Mouse (Mus musculus): ENCODE data around the gene Ap3d1. TPM values are rescaled to one million over a fixed set of nuclear protein-coding genes. Genes with fewer than 3 reads are reported as not detected.
A peak's percentile ranks its signal among the peaks of the same experiment; 100 is the strongest.

Gene Ap3d1
- total RNA-seq, 1 experiment from 2014 or later = 173 TPM

DNA sequence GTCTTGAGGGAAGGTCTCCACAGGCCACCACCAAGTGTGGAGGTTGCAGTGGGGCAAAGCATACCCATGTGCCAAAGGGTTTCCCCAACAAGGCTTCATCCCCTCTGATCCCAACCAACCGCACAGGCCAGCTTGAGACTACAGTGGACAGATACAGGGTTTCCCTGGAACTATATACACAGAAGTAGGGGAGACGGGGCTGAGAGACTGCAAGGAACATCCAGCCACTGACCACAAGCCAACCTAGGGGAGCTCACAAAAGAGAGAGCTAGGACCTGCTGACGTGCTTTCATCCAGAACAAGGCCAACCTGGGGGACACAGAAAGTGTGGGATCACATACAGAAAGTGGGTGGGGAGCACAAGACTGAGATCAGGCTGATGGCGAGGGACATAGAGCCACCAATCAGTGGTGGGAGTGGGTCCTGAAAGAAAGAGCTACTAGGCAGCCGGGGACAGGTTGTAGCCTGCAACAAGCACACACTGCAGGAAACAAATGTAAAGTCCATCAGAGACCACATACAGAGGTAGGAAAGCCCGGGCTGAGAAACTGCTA lies 67.1 kb downstream of the Ap3d1 start:
- no peak for ATAC-seq (ENCODE audit: extremely low read depth, insufficient number of reproducible peaks, low FRiP score, poor library complexity, severe bottlenecking)

DNA sequence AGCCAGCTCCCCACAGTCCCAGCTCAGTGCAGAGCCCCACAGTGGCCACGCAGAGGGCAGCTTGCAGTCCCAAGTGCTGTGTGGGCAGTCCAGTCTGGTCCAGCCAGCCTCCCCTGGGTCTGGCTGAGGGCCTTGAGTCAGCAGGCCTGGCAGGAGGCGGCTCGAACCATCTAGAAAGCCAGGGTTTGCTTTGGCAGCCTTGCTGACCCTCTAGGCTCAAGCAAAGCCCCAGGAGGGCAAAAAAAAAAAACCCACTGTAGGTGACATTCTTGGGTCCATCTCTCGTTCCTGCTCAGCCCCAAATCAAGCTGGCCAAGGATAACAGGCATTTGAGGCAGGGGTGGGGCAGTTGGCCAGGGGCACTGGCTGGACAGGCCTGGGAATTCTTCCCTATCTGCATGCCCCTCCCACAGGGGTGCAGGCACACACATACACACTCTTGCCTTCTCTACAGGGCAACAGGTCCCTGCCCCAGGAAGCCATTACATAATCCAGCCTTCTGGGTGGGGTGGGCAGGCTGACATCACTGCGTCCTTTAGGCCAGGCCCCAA lies 67.8 kb downstream of the Ap3d1 start:
- ATAC-seq (ENCODE audit: extremely low read depth, insufficient number of reproducible peaks, low FRiP score, poor library complexity, severe bottlenecking) = no peak

DNA sequence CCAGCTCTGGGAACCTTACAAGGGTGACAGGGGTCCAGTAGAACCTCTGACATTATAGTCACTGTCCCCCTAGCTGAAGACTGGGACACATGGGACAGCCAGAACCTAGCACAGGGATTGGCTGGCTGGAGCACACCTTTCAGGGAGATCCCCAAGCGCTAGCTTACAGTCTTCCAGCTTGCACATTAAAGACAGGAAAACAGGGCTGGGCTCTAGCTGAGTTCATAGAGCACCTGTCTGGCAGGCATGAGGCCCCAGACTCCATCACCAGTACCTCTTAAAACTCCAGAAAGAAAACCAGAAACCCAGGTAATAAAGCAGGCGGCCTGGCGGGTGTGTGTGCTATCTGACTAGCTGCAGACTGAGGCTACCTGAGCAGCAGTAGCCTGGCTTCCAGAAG lies 68.4 kb downstream of the Ap3d1 start:
- no peak for ATAC-seq (ENCODE audit: extremely low read depth, insufficient number of reproducible peaks, low FRiP score, poor library complexity, severe bottlenecking)

DNA sequence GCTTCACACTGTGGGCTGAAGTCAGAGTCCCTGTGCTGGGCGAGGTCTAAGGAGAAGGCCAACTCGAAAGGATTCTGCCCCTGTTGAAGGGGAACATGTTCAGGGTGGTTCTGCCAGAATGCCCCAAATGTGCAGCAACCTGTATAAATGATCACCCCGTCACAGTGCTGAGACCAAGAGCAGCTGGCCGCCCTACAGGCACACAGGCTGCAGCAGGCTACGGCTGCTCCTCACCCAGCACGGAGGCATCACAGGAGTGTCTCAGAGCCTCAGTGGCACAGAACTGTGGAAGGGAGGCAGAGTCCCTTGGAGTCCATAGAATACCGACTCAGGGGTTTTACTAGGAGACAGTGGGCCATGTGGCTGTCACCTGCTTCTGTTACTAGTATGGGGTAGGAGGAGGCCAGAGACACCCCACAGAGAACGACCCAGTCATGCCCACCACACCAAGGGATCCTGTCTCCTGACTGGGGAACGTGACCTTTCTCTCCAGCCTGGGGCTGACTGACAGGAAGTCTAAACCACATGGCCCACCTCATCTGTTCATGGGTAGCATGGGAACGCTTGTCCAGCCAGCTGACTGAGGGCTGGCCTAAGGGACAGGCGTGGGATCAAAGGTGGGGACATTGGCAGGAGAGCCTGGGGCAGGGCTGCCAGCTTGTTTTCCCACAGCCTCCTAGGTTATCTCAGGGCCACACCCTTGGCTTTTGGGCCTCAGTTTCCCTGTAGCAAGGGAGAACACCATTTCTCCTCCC lies 70.0 kb downstream of the Ap3d1 start:
- no peak for ATAC-seq (ENCODE audit: extremely low read depth, insufficient number of reproducible peaks, low FRiP score, poor library complexity, severe bottlenecking)

DNA sequence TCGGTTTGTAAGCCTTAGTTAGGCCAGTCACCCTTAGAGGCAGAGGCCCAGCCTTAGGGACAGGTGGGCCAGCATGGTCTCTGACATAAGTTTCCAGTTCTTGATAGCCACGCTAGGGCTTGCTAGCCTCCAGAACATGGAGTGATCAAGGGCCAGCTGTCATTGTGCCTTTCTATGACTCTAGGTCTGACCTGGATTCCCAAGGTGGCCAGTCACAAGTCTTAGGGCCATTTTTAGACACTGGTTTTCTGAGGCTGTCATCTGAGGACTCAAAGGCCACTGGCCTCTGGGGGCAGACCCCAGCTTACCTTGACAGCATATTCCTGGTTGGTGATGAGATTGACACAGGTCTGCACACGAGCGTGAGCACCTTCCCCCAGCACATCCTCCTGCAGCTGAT lies 70.8 kb downstream of the Ap3d1 start:
- ATAC-seq (ENCODE audit: extremely low read depth, insufficient number of reproducible peaks, low FRiP score, poor library complexity, severe bottlenecking) = no peak

DNA sequence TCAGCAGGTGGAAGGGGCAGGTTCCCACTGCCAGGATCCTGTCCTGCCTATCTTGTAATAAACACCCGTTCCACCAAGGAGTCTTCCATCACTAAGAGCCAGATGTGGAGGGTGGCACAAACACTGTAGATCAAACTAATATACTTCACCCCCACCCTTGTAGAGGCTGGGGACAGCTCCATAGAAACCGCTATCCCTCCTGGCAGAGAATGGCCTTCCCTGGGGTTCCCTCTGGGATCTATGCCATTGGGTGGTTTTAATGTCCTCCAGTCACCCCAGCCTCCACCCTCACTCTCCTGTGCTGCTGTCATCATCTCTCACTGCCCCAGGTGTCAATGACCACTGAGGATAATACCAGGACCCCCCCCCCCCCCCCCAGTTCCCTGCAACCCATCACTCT lies 71.5 kb downstream of the Ap3d1 start:
- no peak for ATAC-seq (ENCODE audit: extremely low read depth, insufficient number of reproducible peaks, low FRiP score, poor library complexity, severe bottlenecking)

DNA sequence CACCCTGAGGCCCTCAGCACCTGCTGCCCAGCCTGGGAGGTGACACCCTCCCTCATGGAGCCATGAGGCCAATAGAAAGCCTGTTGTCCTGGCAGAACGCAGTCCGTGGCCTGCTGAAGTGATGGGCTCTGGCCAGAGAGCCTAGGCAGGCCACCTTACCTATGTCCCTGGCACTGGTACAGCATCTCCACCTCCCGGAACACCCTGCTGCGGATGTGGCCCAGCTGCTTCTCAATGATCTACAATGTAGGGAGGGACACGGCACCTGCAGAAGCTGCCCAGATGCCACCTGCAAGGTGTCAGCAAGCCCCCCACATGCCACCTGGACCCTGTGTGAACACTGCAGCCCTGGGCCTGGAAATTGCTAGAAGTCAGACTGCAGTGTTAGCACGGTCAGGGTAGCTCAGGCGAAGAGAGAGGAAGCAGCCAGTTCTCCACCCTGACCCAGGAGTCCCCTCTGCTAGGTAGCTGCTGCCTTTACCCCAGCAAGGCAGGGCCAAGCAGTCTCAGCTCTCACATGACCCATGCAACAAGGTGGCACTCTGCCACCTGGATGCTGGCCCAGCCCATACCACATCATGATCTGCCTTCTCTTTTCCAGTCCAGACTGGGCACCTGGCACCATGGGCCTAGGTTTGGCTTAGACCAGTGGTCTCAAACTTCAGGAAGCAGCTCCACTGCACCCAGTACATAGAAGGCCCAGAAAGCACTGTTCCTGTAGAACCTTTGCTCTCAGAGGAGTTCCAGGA lies 72.2 kb downstream of the Ap3d1 start:
- no peak for ATAC-seq (ENCODE audit: extremely low read depth, insufficient number of reproducible peaks, low FRiP score, poor library complexity, severe bottlenecking)

DNA sequence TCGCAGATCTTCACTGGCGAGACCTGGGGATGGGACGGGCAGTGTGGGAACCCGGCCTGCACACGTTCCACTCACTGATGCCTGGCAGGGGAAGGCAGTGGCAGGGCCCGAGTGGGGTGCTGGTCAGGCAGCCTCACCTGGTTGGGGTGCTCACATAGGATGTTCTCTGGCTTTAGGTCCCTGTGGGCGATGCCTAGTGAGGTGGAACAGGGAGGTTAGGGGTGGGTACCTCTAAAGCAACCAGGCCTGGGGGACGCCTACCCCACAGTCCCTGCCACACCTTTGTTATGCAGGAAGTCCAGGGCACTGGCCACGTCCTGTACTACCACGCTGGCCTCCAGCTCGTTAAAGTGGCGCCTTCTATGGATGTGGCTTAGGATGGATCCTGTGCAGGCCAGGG lies 73.0 kb downstream of the Ap3d1 start:
- no peak for ATAC-seq (ENCODE audit: extremely low read depth, insufficient number of reproducible peaks, low FRiP score, poor library complexity, severe bottlenecking)

DNA sequence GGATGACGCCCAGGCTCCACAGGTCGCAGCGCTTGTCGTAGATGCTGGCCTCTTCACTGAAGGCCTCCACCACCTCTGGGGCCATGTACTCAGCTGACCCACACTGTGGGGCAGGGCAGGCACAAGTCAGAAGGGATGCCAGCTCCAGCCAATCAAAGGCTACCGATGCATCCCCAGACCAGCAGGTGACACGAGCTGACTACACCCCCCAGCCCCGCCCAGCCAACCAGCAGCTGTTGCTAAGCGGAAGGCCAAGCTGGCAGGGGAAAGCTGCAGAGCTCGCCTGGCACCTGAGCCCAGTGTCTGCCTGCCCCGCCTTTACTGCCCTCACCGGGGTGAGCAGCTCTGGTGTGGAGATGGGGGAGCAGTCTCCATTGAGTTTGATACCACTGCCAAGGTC lies 73.5 kb downstream of the Ap3d1 start:
- ATAC-seq (ENCODE audit: extremely low read depth, insufficient number of reproducible peaks, low FRiP score, poor library complexity, severe bottlenecking) = no peak

DNA sequence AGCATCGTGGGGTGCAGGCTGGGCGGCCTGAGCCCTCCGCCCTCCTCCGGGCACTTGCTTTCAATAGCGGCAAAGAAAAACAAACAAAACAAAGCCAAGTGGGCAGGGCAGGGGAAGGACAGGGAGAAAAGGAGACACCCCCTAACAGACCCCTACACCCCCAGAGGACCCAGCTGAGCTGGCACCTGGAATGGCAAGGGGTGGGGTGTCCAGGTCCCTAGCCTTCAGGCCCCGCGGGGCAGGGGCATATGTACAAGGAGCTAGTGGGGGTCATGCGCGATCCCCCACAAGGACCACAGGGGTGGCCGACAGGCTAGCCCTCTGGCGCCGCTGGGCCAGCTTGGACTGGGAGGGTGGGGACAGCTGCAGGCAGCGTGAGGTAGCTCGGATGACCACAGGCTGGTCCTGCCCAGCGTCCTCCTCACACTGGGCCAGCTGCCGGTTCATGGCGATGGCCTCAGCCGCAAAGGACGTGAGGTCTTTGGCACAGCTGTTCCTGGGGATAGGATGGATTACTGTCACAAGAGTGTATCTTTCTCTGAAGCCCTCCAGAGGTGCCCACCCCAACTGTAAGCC lies 75.1 kb downstream of the Ap3d1 start:
- ATAC-seq (ENCODE audit: extremely low read depth, insufficient number of reproducible peaks, low FRiP score, poor library complexity, severe bottlenecking) = no peak

DNA sequence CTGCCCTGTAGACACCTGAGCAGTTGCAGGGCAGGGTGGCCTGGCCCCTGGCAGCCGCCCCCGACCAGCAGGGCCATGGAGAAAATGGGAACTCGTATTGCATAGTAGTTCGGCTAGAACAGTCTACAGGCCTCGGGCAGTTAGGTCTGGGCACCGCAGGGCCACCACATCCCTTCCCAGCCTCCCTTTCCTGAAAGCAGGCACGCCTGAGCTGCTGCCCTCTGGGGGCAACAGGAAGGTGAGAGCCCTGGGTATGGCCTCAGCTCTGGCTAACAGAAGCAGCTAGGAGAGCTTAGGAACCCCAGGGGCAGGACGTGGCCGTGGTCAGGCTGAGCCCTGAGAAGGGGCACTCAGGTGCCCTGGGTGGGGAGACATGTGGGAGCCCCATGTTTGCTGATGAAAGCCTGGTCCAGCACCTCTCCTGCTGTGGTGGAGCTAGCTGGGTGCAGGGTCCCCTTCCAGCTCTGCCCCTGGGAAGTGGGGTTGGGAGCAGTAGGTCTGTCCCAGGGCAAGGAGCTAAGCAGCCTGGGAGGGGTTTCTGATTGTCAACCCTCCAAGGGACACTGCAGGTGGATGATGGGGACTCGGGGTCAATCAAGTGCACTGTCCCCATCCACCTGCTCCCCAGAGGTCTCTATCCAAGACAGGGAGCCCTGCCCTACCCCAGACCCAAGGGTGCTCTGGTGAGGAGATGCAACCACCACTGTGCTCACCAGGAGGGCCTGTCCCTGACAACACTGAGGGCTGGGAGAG lies 75.9 kb downstream of the Ap3d1 start:
- no peak for ATAC-seq (ENCODE audit: extremely low read depth, insufficient number of reproducible peaks, low FRiP score, poor library complexity, severe bottlenecking)

DNA sequence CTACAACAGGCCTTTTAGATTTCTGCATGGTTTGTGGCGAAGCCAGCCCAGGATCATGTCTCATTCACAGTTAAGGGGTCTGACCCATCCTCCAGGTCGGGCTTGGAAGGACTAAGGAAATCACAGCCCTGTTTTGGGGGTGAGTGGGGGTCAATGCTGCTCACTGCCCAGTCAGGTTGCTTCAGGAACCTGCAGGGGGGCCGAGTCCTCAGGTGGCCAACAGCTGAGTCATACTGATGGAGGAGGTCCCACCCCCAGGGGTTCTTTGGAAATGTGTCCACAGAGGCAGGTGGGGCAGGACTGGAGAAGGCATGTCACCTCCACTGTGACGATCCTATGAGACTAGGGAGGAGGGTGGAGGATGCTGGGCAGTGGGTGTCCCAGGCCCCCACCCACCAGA lies 76.6 kb downstream of the Ap3d1 start:
- ATAC-seq (ENCODE audit: extremely low read depth, insufficient number of reproducible peaks, low FRiP score, poor library complexity, severe bottlenecking) = no peak

DNA sequence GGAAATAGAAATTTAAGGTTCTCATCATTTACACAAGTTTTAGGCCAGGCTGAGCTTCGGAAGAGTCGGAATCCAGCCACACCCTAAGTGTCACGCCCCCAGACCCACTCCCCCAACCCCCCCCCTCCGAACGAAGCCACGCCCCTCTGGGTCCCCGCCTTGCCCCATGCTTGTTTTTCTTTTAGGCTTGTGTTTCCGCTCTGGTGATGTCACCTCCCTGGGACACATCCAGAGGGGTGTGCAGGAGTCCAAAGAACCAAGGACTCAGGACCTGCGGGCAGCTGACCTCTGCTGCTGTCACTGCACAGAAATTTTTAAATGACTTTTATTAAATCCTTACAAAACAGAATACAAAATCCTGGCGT lies 77.1 kb downstream of the Ap3d1 start:
- ATAC-seq (ENCODE audit: extremely low read depth, insufficient number of reproducible peaks, low FRiP score, poor library complexity, severe bottlenecking) = no peak

DNA sequence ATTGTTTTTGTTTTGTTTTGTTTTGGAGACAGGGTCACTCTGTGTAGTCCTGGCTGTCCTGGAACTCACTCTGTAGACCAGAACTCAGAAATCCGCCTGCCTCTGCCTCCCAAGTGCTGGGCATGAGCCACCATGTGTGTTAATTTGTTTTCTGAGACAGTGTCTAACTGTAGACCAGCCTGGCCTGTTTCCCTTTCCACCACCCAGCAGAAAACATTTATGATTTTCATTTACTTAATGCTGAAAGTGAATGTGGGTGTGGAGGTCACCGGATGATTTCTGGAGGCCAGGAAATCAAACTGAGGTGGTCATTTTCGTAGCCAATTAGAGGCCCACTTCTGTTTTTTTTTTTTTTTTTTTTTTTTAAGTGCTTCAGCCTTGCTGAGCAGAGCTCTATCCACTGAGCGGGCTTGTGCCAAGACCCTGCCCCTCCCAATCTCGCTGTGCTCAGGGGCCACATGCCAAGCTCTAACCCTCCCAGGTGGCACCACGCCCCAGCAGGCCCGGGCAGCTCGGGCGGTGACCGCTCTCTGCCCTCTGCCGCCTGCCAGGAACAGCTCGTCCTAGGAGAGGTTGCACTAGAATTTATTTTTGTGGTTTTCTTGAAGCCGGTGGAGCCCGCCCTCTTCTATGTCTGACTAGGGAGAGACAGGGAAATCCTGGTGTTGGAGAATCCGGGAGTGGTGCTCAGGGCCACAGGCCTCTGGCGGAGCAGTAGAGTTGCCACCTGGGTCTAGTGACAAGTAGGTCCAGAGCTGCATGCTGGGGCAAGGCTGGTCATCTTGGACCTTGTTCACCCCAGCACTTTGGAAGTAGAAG lies 77.7 kb downstream of the Ap3d1 start:
- no peak for ATAC-seq (ENCODE audit: extremely low read depth, insufficient number of reproducible peaks, low FRiP score, poor library complexity, severe bottlenecking)

DNA sequence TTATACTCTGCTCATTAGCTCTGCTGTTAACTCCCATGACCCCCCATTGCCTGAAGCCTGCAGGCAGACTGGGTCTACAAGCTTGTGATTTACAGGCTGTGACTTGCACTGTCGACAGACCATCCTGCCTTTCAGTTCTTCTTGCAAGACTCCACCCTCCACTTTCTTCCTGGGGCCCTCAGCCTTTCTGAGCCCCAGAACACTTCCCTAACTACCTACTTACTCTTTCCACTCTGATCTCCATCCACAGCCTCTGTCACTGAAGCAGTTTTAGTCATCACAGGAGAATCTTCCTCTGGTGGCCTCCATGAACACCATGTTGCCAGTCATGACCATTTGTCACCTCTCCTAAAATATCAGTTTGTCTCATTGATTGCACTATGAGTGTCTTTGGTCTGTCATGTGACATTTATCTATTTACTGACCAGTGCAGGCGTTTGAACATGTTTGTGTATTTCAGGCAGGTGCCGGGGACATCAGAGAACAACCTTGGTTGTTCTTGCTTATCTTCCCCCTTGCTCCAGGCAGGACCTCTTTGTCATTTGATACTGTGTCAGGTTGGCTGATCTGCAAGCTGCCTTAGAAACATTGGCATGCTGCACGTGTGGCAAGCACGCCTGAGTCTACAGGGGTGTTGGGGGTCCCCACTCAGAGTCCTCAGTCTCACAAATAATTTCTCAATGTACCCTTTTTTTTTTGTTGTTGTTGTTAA lies 78.4 kb downstream of the Ap3d1 start:
- 0 out of 2 replicates have a peak, but pooled peaks have one; percentile 7 for ATAC-seq (ENCODE audit: extremely low read depth, insufficient number of reproducible peaks, low FRiP score, poor library complexity, severe bottlenecking)

DNA sequence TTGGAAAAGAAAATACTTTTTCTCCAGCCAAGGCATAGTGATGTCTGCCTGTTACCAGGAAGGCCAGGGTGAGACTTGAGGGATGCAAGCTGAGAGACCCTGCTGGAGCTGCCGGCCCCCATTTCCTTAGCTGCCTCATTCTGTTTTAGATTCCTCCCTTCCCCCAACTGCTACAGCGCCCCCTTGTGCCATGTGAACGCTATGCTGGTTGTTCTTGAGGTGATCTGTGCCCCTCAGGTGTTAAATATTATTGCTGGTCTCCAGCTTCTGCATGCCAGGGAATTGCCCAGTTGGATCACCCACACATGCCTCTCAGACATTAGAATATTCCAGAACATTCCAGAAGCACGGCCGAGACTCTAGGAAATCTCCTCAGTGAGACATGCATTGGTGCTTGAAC lies 80.9 kb downstream of the Ap3d1 start:
- ATAC-seq (ENCODE audit: extremely low read depth, insufficient number of reproducible peaks, low FRiP score, poor library complexity, severe bottlenecking) = peak; percentile 31; the same call in 1 of the 2 replicates

DNA sequence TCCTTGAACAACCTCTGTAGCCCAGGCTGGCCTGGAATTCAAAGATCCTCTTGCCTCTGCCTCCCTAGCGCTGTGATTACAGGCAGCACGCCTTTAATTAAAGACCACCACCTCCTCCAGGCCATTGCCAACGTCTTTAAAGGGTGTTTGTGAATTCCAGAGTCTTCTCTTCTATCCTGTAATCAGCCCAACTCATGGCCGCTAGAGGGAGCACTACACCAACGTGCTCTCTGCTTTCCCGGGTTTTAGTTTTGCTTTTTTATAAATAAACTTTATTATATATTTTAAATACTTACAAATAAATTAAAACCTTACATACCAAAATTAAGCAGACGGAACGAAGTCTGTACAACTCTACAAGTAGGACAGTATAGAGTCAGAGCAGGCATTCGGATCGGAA lies 82.9 kb downstream of the Ap3d1 start:
- ATAC-seq (ENCODE audit: extremely low read depth, insufficient number of reproducible peaks, low FRiP score, poor library complexity, severe bottlenecking) = no peak

DNA sequence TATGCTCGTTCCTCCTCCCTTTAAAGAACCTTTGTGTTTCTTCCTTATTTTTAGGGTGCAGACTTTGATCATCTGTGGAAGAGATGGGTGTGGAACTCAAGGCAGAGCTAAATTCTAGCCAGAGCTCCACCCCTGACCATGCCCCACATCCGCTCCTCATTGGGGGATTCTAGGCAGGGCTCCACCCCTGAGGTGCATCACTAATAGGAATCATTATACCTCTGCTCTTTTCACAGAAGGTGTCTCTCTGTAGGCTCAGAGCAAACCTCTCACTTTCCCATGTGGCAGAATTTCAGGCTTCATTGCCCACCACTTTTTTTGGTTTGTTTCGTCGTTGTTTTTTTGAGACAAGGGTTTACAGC lies 83.2 kb downstream of the Ap3d1 start:
- ATAC-seq (ENCODE audit: extremely low read depth, insufficient number of reproducible peaks, low FRiP score, poor library complexity, severe bottlenecking) = peak; percentile 43; the same call in 1 of the 2 replicates
